Mouse (Mus musculus): ENCODE results near the gene Nxph1. TPM values are rescaled to one million over a fixed set of nuclear protein-coding genes. Genes with fewer than 3 reads are reported as not detected.

Nxph1 gene
- polyA plus RNA-seq (2014; fragmentation: Illumina TruSeq; extraction: RNeasy Lipid Tissue Mini Kit (QIAGEN cat#74804); ENCODE audit: low read depth, low replicate concordance) = not detected

GRCm38 (mm10) chr6:8948131-8948470, at the start of gene Nxph1:
Gene Nxph1 (plus strand): TSS chr6:8948431.

Other genes with a start within 250 kb of the Nxph1 start
- 1.6 TPM for gene Ica1, start 169.9 kb upstream of the Nxph1 start, polyA plus RNA-seq (2014; fragmentation: Illumina TruSeq; extraction: RNeasy Lipid Tissue Mini Kit (QIAGEN cat#74804); ENCODE audit: low read depth, low replicate concordance)